Mouse (Mus musculus) lung, embryonic 14.5 days (tissue): ENCODE data around the gene Zscan22. TPM values are rescaled to one million over a fixed set of nuclear protein-coding genes. Genes with fewer than 3 reads are reported as not detected.
A peak's percentile ranks its signal among the peaks of the same experiment; 100 is the strongest.

Source experiments
- ATAC-seq: fragments of 200-750 bp; cut with Nextera tagmentation; 2 replicates; pipeline ENCODE4 v1.8.0; 2017; ENCODE audit warnings: mild to moderate bottlenecking, moderate TSS enrichment, moderate library complexity; ENCODE audit not compliant: insufficient read depth
- DNase-seq: peaks from one replicate; pipeline ENCODE4 v3.0.0-alpha.2; 2015
- H3K27ac ChIP-seq: fragments of 300-500 bp; sonication (generic); 2 replicates; pipeline ENCODE4 v1.5.1; 2014; ENCODE audit warnings: low read depth, mild to moderate bottlenecking, moderate library complexity
- H3K27me3 ChIP-seq: fragments of 300-500 bp; sonication (generic); 2 replicates; pipeline ENCODE4 v1.6.1; 2014; ENCODE audit warnings: low read length, control low read depth; ENCODE audit not compliant: insufficient read depth
- H3K36me3 ChIP-seq: fragments of 300-500 bp; sonication (generic); 2 replicates; pipeline ENCODE4 v1.6.1; 2014; ENCODE audit warnings: control low read depth; ENCODE audit not compliant: insufficient read depth
- H3K4me1 ChIP-seq: fragments of 300-500 bp; sonication (generic); 2 replicates; pipeline ENCODE4 v1.6.1; 2014; ENCODE audit warnings: antibody characterized with exemption, control low read depth; ENCODE audit not compliant: insufficient read depth
- H3K4me2 ChIP-seq: fragments of 300-500 bp; sonication (generic); 2 replicates; pipeline ENCODE4 v1.6.1; 2014; ENCODE audit warnings: mild to moderate bottlenecking
- H3K4me3 ChIP-seq: fragments of 300-500 bp; sonication (generic); 2 replicates; pipeline ENCODE4 v1.5.1; 2014; ENCODE audit warnings: low read depth, low read length
- H3K9ac ChIP-seq: fragments of 300-500 bp; sonication (generic); 2 replicates; pipeline ENCODE4 v1.6.1; 2014
- H3K9me3 ChIP-seq: fragments of 300-500 bp; sonication (generic); 2 replicates; pipeline ENCODE4 v1.6.1; 2016; ENCODE audit warnings: low read depth, low read length, control low read depth
- CTCF ChIP-seq: IDR thresholded peaks from 2 replicates; pipeline ENCODE4 v1.5.1; 2016; ENCODE audit warnings: antibody characterized with exemption, low read depth
- WGBS: fragments of 180-500 bp; shearing (Covaris S2); extraction: QIAGEN DNeasy Blood & Tissue Kit; methylation state at CpG from one replicate; pipeline ENCODE4 v1.1.7; 2014; 5-methylcytosine and 5-hydroxymethylcytosine counted together
- polyA plus RNA-seq: library from polyadenylated mRNA; unstranded; fragments of >200 nt; fragmentation: Nextera tagmentation; extraction: Ambion mirVana; gene quantifications from 2 replicates; pipeline ENCODE4 v1.2.1, GENCODE M21; 2014

The Zscan22 gene
- polyA plus RNA-seq, 1 experiment from 2014 or later = 22.2 TPM

DNA sequence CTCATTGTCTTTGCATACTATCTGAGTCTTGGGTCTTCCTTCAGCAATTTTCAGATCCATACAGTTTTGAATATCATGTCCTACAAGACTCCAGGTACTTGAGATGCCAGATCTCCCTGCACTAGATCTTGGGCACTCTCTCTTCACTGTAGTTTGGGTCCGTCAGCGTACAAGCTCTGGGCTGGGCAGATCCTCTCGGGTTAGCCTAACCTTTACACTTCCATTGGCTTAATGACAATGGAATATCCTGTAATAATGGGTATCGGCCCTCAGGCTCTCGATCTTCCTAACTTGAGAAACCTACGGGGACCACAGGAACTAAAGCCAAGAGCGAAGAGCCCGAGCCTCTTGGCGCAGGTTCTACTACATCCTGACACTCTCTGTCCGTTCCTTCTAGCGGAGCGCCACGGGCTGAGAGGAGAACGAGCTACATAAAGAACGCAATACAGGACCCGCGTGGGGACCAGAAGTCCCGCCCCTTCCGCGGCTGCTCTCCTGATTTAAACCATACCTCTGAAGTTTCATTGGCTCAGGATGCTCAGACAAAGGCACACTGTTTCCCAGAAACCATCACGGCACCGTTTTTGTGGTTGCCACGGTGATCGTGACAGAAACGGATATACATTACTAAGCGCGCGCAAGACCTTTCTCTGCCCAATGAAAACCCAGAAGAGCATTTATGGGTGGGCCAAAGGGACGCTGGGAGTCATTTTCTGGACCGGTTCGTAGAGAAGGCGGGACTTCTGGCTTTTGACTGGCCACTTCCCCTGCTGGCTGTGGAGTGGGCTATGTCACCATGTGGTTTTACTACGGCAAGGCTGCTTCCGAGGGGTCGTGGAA, 51.6 kb downstream of the Zscan22 start:
- WGBS = 7% methylated on average over 35 of the region's 35 CpGs
- H3K4me3 ChIP-seq = peak overlapping the region; percentile 47
- peak overlapping the region; percentile 76 for H3K4me2 ChIP-seq
- H3K9ac ChIP-seq = peak overlapping the region; percentile 68
- H3K9me3 ChIP-seq = no peaks in the 10 kb centered on the region
- H3K27me3 ChIP-seq = no peaks in the 10 kb centered on the region
- H3K36me3 ChIP-seq = no peaks in the 10 kb centered on the region
- ATAC-seq (peak; percentile 98), DNase-seq (peak; percentile 98)
- H3K4me1 ChIP-seq = peaks cover 3% of the 10 kb centered on the region; the same call in 1 of the 2 replicates
- peak overlapping the region; percentile 85 for H3K27ac ChIP-seq
- 0 out of 2 replicates have a peak, but pooled peaks have one; percentile 6 for TF ChIP-seq CTCF

DNA sequence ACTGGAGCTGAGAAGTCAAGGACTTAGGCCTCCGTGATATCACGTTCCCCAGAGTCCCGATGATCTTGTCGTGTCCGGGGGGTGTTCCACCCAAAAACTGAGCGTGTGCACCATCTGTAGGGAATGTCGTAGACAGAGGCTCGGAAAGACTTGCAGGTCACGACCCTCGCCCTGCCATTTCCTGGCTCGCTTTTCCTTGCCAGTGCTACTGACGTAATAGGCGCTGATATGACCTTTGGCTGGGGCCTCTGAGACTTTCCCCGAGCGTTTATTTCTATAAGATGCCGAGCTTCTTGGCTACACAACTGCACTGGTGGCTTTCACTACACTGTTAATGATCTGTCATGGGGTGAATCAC, 52.2 kb downstream of the Zscan22 start:
- Histone ChIP-seq H3K9me3 (no peaks in the 10 kb centered on the region), H3K4me3 (peak overlapping the region; percentile 47), H3K36me3 (no peaks in the 10 kb centered on the region), H3K9ac (peak overlapping the region; percentile 68), H3K4me1 (peaks cover 3% of the 10 kb centered on the region; the same call in 1 of the 2 replicates), H3K27ac (peak overlapping the region; percentile 73), H3K4me2 (peak overlapping the region; percentile 76), H3K27me3 (no peaks in the 10 kb centered on the region)
- DNase-seq = peak; percentile 77
- 4% methylated on average over 16 of the region's 16 CpGs for WGBS
- peak; percentile 32 for ATAC-seq
- TF ChIP-seq CTCF = no peak; the same call in 1 of the 2 replicates

DNA sequence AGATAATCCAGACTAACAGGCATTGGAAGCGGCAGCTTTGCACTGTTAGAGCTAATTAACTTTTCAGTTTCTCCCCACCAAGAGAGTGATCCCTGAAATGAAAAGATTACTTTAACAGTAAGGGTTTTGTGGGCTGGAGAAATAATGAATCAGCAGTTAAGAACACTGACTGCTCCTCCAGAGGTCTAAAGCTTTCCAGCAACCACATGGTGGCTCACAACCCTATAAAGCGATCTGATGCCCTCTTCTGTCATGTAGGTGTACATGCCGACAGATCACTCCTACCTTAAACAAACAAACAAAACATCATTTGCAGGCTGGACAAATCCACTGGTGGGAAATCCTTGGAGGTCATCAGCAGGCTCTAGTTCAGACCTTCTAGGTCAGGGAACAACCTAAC, 57.3 kb downstream of the Zscan22 start:
- WGBS = 52% methylated on average over 3 of the region's 3 CpGs
- Histone ChIP-seq H3K4me1 (peaks cover 3% of the 10 kb centered on the region; the same call in 1 of the 2 replicates), H3K36me3 (no peaks in the 10 kb centered on the region), H3K27me3 (no peaks in the 10 kb centered on the region), H3K9ac (no peak overlapping the region), H3K27ac (no peak overlapping the region), H3K9me3 (no peaks in the 10 kb centered on the region), H3K4me3 (no peak overlapping the region), H3K4me2 (no peak overlapping the region)
- peak; percentile 9 for DNase-seq
- no peak for TF ChIP-seq CTCF
- no peak for ATAC-seq

DNA sequence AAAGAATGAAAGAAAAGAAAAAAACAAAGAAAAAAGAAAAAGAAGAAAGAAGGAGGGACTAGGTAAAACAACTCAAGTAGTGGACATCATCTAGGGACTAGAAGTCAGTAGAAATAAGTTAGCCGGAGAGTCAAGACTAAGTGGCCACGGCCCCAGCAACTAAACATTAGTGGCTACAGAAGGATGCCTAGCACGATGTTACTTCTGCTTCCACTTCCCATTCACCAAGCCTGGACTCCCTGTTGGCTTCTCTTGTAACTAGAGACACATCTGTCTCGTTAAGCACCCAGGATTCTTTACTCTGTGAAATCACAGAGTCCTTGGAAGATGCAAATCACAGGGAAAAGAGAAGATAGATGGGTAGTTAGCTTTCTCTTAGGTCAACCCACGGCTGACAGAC, 59.9 kb downstream of the Zscan22 start:
- no peak for ATAC-seq
- Histone ChIP-seq H3K9me3 (no peaks in the 10 kb centered on the region), H3K4me2 (no peak overlapping the region), H3K36me3 (no peaks in the 10 kb centered on the region), H3K9ac (no peak overlapping the region), H3K4me1 (no peaks in the 10 kb centered on the region), H3K27ac (no peak overlapping the region), H3K27me3 (no peaks in the 10 kb centered on the region), H3K4me3 (no peak overlapping the region)
- 73% methylated on average over 5 of the region's 5 CpGs for whole genome bisulfite sequencing
- no peak for TF ChIP-seq CTCF
- DNase-seq = no peak

Other genes with a start within 250 kb of the Zscan22 start
- not detected in 2 replicates for gene Vmn2r55, start 212.8 kb upstream of the Zscan22 start, polyA plus RNA-seq
- not detected in 2 replicates for gene Vmn2r56, start 162.8 kb upstream of the Zscan22 start, polyA plus RNA-seq
- 6.9 and 7.6 TPM in 2 replicates for gene Zscan18, start 94.2 kb upstream of the Zscan22 start, polyA plus RNA-seq
- gene Zfp329, start 79.0 kb upstream of the Zscan22 start, polyA plus RNA-seq = 14.6 and 16.3 TPM in 2 replicates
- gene Zfp110, start 63.1 kb upstream of the Zscan22 start, polyA plus RNA-seq = 41.2 and 41.5 TPM in 2 replicates
- gene Zfp128, start 16.6 kb upstream of the Zscan22 start, polyA plus RNA-seq = 4.3 and 4.7 TPM in 2 replicates
- 1,356 and 1,409 TPM in 2 replicates for gene Rps5, start 24.5 kb downstream of the Zscan22 start, polyA plus RNA-seq
- 0.73 and 0.97 TPM in 2 replicates for gene Rnf225, start 29.6 kb downstream of the Zscan22 start, polyA plus RNA-seq
- 9.6 and 11.1 TPM in 2 replicates for gene Zfp324, start 68.0 kb downstream of the Zscan22 start, polyA plus RNA-seq
- 8.1 TPM in 2 replicates for gene Zfp446, start 80.0 kb downstream of the Zscan22 start, polyA plus RNA-seq
- gene Slc27a5, start 100.4 kb downstream of the Zscan22 start, polyA plus RNA-seq = not detected in 2 replicates
- 458 and 511 TPM in 2 replicates for gene Trim28, start 101.3 kb downstream of the Zscan22 start, polyA plus RNA-seq
- 29.8 and 30.4 TPM in 2 replicates for gene Zbtb45, start 112.2 kb downstream of the Zscan22 start, polyA plus RNA-seq
- gene Chmp2a, start 137.0 kb downstream of the Zscan22 start, polyA plus RNA-seq = 123 and 128 TPM in 2 replicates
- 150 and 168 TPM in 2 replicates for gene Ube2m, start 140.5 kb downstream of the Zscan22 start, polyA plus RNA-seq
- 2.3 and 3.3 TPM in 2 replicates for gene Mzf1, start 156.9 kb downstream of the Zscan22 start, polyA plus RNA-seq
- not detected in 2 replicates for gene Vmn1r85, start 197.4 kb downstream of the Zscan22 start, polyA plus RNA-seq
- not detected in 2 replicates for gene Vmn1r86, start 222.1 kb downstream of the Zscan22 start, polyA plus RNA-seq
- not detected in 2 replicates for gene Vmn1r87, start 242.3 kb downstream of the Zscan22 start, polyA plus RNA-seq